Mouse (Mus musculus): ENCODE data around the gene Clstn2.

Clstn2 gene

GRCm38 (mm10) chr9:97679878-97680277 lies 353.1 kb downstream of the Clstn2 start:
- DNase-seq (ENCODE audit: low spot score in 2 of 2) = no peak

DNA sequence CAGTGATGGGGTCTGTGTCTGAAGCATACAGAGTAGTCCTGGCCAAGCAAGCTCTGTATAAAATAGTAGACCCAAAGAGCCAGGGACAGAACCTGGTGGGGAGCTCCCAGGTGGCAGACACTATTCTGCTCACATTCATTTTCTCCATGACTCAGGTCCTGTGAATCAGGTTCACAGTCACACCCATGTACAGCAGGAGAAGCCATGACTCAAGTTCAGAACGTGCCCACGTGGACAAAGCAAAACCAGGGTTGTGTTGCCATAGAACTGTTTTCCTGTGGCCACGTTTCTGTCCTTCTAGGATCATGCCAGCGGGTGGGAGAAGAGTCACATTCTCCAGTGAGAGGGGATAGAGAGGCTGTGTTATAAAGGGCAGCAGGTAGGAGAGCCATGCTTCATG lies 353.9 kb downstream of the Clstn2 start:
- no peak for DNase-seq (ENCODE audit: low spot score in 2 of 2)

DNA sequence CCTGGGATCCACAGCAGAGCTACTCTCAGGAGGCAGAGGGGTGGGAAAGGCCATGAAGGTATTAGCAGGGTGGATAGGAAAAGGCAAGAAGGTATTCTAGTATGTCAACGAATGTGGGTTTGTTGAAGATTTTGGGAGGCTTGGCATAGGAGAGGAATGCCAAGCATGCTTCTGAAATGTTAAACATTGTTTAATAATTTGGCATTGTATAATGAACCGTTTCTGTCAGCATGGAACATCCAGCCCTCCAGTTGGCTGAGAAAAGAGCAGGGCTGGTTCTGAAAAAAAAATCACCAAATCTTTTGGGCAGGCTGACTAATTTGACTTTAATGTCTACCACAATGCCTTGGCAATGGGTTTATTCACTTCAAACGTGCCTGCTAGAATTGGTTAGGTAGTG lies 355.9 kb downstream of the Clstn2 start:
- DNase-seq (ENCODE audit: low spot score in 2 of 2) = no peak

GRCm38 (mm10) chr9:97672681-97673080 lies 360.3 kb downstream of the Clstn2 start:
- DNase-seq (ENCODE audit: low spot score in 2 of 2) = no peak

- DNase-seq (ENCODE audit: low spot score in 2 of 2) = no peak
Measured at GRCm38 (mm10) chr9:97672224-97672623, 360.8 kb downstream of the Clstn2 start.

DNA sequence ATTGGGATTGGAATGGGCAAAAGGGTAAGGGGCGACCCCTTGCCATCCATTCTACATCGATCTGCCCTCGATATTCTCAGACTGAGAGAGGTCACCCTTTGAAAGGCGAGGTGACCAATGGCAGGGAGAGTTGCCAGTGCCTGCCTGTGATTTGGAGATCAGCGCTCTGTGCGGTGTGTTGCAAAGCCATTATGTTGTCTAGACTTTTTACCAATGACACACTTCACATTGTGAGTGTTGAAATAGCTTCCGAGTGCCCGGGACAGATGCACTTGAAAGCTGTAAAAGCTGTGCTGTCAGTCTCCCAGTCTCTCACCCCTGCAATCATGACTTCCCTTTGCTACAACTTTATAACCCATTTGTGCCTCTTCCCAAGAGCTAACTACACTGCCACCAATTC lies 362.3 kb downstream of the Clstn2 start:
- DNase-seq (ENCODE audit: low spot score in 2 of 2) = no peak

DNA sequence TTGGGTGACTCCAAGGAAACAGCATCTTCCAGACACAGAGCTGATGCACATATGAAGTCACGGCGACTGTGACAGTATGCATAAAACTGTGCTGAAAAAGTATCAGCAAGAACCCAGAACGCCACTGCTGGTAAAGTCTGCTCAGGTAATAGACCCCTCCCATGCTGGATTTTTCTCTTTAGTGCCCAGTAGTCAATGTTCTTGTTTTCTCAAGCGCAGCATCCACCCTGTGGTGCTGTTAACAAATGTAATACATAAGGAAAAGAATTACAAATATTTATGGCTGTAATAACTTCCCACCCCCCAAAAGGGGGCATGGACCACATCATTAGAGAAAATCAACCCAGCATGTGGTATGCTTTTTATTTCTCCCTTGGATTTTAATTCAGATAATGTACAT lies 372.0 kb downstream of the Clstn2 start:
- DNase-seq (ENCODE audit: low spot score in 2 of 2) = no peak

- DNase-seq (ENCODE audit: low spot score in 2 of 2) = no peak
Measured at GRCm38 (mm10) chr9:97658736-97659135, 374.2 kb downstream of the Clstn2 start.

GRCm38 (mm10) chr9:97648409-97648808 lies 384.6 kb downstream of the Clstn2 start:
- DNase-seq (ENCODE audit: low spot score in 2 of 2) = no peak

- no peak for DNase-seq (ENCODE audit: low spot score in 2 of 2)
Measured at GRCm38 (mm10) chr9:97645746-97646145, 387.2 kb downstream of the Clstn2 start.

DNA sequence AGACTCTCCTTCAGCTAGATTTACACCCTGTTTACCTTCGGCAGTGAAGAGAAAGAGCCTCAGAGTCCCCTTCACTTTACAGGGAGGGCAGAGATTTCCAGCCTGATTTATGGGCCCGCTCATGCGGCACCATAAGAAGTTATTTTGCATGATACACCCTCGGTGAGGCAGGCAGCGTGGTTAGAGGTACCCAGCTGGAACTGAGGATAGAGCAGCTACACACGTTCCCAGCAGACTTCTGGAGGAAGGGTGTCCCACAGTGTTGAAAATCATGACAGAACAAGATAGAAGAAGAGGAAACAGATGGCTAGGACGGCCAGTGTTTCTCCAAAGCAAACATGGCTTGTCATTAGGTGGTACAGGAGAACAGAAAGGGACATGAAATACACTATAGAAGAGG lies 390.6 kb downstream of the Clstn2 start:
- no peak for DNase-seq (ENCODE audit: low spot score in 2 of 2)

DNA sequence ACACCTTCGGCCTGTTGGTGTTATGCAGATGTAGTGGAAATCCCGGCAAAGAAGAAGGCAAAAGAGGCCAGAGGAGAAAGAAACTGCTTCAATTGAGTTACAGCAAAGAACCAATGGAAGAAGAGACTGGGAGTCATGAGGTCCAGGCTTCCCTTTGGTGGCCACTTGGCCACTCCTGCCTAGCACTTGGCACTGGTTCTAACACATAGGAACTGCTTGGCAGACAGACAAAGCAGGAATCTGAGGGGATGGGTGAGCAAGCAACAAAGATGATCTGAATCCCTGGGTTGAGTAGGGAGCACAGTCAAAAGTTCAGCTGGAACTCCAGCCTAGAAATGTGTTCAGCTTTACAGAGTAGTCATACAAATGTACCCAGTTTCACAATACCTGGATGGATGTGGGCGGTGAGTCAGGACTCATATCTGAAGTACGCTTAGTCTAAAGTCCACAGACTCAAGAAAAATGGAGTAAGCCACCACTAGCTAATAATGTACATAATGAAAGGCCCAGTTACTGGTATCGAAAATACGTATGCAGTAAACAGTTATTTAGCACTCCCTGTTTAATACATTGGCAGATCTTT lies 392.9 kb downstream of the Clstn2 start:
- DNase-seq (ENCODE audit: low spot score in 2 of 2) = no peak

DNA sequence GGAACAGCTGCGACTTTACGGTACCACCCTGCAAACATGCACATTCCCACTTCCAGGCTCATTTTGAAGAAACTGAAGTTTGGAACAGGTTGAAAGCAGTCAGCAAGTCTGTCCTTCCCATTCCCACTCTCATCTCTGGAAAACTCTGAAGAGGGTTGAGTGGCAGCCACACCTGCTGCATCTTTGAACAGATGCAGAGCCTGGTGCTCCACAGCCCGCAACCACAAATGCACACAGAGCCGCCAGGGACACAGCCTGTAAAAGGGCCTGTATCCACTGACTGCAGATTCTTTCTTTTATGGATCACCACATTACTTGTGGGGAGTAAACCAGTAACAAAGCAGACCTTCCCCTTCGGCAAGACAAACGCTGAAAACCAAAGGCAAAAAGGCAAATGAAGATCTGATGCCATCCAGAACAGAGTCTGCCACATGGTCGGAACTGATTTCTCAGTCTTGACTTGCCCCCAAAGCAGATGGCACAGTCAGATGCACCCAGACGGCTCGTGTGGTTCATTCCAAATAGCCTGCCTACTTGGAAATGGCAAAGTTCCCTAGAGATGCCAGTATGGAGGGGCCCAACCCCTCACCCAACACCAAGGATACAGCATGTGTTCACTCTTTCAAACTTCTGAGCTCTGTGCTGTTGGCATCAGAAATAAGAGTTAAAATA lies 394.2 kb downstream of the Clstn2 start:
- no peak for DNase-seq (ENCODE audit: low spot score in 2 of 2)

GRCm38 (mm10) chr9:97635351-97635750 lies 397.6 kb downstream of the Clstn2 start:
- DNase-seq (ENCODE audit: low spot score in 2 of 2) = no peak

GRCm38 (mm10) chr9:97634831-97635230 lies 398.1 kb downstream of the Clstn2 start:
- no peak for DNase-seq (ENCODE audit: low spot score in 2 of 2)

- no peak for DNase-seq (ENCODE audit: low spot score in 2 of 2)
Measured at GRCm38 (mm10) chr9:97629180-97629579, 403.8 kb downstream of the Clstn2 start.

- peak in 1 of 2 experiments; percentile 6 for DNase-seq (ENCODE audit: low spot score in 2 of 2)
Measured at GRCm38 (mm10) chr9:97628361-97628908, 404.5 kb downstream of the Clstn2 start.

DNA sequence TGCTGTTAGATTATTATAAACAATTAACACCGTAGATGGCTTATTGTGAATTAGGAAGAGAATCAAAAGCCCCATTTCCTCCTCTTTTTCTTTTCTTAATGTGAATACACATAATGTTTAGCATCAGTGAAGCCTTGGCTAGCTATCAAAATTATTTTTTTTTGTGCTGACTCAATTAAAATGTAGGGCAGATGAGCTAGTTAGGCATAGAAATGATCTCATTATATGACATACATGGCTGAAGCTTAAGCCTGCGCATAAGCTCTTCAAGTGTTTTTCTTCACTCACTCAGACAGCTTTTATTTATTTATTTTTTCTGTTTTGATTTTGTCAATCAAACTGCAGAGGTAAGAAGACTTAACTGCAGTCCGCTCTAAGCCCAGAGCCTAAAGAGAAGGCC lies 405.1 kb downstream of the Clstn2 start:
- DNase-seq (ENCODE audit: low spot score in 2 of 2) = no peak

DNA sequence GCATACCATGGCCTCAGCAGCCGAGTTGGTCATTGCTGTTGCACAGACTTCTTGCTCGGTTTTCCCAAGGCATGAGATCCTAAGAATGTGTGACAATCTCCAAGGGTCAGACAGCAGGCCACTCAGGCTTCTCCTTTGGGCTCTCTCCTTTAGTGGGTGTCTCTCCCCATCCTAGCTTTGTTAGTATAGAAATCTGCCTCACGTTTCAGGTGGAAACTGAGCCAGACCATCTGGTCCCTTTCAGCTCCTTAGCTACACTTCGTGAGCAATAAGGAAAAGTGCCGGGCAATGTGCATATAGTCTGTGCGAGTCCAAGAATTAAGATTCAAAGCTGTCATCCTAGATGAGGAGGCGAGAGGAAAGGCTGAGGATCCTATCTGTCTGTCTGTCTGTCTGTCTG lies 422.4 kb downstream of the Clstn2 start:
- DNase-seq (ENCODE audit: low spot score in 2 of 2) = no peak

DNA sequence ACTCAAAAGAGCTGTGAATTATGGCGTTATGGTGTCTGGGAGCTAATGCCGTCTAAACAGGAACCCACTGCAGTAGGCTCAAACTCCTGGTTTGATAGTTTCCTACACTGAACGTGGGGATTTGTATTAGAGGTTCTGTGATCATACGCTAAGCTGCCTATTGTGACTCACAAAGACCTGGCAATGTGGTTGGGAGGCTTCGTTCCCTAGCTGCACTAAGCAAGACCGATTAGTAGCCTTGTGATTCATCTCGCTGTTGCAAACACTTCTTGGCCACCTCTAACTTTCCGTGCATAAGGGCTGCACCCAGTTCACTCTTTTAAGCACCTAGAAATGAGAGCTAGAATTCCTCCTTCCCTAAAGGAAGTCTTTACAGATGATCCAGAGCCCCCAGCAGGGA lies 429.3 kb downstream of the Clstn2 start:
- DNase-seq (ENCODE audit: low spot score in 2 of 2) = no peak

DNA sequence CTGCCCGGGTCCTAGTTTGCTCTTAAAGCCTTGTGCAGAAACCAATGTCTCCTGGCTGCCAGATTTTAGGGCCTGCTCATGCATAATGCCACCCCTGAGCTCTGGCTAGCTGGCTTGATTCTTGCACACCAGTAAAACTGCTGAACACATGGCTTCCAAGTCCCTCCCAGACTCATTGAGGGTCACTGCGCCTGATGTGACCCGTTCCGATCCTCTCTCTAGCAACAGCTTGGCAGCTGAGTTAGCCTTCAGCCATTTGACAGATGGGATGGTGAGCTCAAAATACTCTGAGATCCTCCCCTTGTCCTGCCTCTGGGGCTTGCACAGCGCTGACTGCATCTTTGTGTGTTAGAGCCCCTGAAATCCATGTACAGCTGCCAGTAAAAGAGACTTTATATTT lies 430.5 kb downstream of the Clstn2 start:
- DNase-seq (ENCODE audit: low spot score in 2 of 2) = no peak

- DNase-seq (ENCODE audit: low spot score in 2 of 2) = no peak
Measured at GRCm38 (mm10) chr9:97599006-97599405, 434.0 kb downstream of the Clstn2 start.

DNA sequence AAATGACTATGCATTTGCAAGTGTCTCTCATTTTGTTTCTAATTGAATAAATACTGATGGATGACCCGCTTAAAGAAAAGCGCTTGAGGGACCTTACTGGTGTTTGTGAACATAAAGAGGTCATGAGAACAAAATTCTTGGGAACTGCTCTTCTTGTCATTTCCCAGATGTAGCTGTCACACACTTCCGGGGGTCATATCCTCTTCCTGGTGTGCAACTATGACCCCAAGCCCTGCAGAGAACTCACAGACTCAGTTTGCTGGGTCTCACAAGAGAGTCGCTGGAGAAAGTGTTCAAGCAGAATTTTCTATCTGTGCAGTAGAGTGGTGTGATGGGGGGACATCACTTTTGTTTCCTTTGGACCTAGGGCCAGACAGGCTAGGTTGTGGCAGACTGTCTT lies 442.3 kb downstream of the Clstn2 start:
- no peak for DNase-seq (ENCODE audit: low spot score in 2 of 2)

- no peak for DNase-seq (ENCODE audit: low spot score in 2 of 2)
Measured at GRCm38 (mm10) chr9:97570881-97571280, 462.1 kb downstream of the Clstn2 start.

Data from urinary bladder, postnatal 36 days (tissue).